Mouse (Mus musculus) erythroid progenitor cell, adult 5-6 weeks (primary cell): ENCODE measurements around the gene Bod1. TPM values are rescaled to one million over a fixed set of nuclear protein-coding genes. Genes with fewer than 3 reads are reported as not detected.

Experiments
- ATAC-seq: replicated peaks from 2 replicates; pipeline ENCODE4 v1.8.0; 2016; ENCODE audit warnings: moderate number of reproducible peaks, mild to moderate bottlenecking, moderate TSS enrichment, inconsistent platforms; ENCODE audit not compliant: poor library complexity, low FRiP score, severe bottlenecking
- total RNA-seq, 2 experiments: library from RNA; stranded (forward) in 1 of 2; stranded (reverse) in 1 of 2; fragments of 150-400 nt in 1 of 2; fragments of 186-747, 209-891 nt in 1 of 2; gene quantifications; 2 replicates each; pipeline versions ENCODE4 v1.2.3 to v1.2.4; 2015 to 2017; ENCODE audit warnings: low replicate concordance in 2 of 2

Bod1 gene
- total RNA-seq, 2 experiments from 2014 or later = 0.61 to 3.4 TPM

GRCm38 (mm10) chr11:31670468-31670921, 1.2 kb downstream of the Bod1 start:
- ATAC-seq = no peak

GRCm38 (mm10) chr11:31669172-31669869, 2.4 kb downstream of the Bod1 start:
- ATAC-seq = no peak

- ATAC-seq = no peak
Observed at GRCm38 (mm10) chr11:31664186-31664585, 7.5 kb downstream of the Bod1 start.

DNA sequence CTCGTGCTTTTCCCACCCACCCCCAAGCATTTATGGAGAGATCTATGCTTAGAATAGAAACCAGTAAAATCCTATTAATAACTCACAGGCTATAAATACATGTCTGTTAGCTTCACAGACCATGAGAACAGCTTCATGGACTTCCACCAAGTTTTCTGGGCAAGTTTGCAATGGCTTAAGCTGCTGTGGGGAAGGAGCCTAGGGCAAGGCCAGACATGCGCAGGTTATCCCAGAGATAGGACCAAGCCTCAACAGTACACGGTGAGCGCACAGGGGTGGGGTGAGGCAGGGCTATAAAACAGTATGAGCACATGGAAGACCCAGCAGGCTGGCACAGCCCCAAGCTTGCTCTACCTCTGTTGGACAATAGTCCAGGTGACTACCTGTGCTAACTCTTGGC, 8.2 kb downstream of the Bod1 start:
- no peak for ATAC-seq

DNA sequence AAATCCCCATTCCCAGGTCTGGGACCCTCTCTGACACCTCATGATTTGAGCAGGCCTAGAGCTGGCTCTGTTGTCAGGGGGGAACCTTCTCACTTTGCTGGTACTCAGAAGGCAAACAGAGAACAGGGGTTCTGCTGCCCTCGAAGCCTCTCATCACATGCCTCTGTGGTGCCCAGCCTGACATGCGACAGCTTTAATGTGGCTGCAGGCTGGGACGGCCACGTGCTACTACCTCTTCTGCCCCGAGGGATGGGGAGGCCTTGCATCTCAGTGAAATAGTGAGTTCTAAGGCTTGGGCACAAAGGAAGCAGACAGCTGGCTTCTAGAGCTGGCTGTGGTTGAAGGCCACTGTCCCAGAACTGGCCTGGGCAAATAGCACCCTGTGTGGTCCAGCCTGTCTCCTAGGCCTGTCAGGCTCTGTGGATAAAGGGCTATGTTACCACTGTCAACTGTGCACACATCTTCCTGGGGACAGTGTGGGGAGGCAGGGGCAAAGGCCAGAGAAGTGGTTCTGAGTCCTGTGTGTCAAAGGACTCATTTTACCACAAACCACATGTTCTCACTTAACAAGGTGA, 8.7 kb downstream of the Bod1 start:
- no peak for ATAC-seq

DNA sequence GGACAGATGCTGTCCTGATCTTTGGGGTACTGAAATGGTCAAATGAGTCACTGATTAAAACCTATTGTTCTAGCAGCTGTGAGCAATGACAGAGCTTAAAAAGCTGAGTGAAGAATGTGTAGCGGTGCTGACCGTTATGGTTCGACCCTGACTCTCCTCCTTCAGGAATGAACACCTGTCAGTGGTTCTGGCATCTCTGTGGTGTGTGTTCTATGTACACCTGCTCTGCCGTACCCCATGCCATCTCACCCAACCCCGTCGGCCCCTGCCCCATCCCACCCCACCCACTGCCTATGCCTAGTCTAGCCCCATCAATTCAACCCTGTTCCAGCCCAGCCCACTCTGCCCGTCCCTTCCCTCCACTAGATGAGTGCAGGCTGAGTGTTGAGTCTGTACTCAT, 9.5 kb downstream of the Bod1 start:
- no peak for ATAC-seq

DNA sequence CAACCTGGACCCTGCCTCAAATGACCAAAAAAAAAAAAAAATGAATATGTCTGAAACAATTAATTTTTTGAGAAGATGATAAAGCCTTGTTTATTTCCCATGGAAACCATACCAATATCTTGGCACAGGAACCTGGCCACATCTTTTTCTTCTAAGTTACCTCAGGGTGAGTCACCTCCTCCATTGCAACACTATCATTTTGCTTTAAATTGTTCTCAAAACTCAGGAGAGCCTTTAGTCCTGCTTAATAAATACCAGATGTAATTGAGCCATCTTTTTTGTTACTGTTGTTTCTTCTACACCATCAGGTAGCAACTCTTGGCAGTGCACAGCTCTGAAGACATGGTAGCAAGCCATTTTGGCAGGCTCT, 13.9 kb downstream of the Bod1 start:
- ATAC-seq = no peak

DNA sequence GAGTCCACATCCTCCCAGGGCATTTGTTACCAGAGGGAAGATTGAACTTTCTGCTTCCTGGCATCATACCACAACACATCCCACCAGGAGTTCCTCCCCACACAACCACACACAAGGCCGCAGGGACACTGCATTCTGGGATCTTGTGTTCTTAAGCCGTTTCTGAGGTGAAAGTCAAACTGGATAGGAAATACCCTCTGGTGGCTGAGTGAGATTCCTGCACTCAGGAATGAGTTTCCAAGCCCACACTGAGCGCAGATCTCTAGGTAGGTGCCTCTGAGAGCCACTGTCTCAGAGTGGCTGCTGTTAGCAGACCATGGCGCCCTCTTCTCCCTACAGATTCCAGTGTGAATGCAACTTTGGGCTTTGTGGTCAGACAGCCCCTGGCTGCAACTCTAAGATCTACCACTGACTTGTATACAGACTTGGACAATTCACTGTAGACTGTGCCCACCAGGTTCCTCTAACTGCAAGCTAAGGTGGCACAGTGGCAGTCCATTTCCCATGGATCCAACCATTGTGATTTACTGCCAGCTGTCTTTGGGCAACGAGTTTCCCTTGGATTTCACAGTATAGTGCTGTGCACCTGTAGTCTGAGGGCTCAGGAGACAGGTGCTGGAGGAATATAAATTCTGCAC, 14.4 kb downstream of the Bod1 start:
- ATAC-seq = no peak

GRCm38 (mm10) chr11:31649507-31649906, 22.2 kb downstream of the Bod1 start:
- ATAC-seq = no peak

DNA sequence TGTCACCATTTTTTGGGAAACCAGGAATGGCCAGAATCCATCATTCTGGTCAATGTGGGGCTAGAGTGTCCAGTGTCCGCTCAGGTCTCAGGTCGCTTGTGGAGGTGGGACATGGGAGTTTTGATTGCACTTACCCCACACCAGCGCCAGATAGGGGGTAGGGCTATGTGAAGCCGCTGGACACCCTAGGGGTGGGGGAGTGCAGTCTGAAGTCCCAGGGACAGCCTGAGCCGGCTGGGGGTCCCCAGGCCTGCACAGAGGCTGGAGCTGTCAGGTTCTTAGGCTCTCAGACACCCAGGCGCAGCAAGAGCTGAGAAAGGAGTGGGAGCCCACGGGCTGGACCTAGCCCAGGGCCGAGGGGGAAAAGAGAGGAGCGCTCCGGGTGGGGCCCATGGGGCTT, 24.4 kb downstream of the Bod1 start:
- ATAC-seq = no peak

DNA sequence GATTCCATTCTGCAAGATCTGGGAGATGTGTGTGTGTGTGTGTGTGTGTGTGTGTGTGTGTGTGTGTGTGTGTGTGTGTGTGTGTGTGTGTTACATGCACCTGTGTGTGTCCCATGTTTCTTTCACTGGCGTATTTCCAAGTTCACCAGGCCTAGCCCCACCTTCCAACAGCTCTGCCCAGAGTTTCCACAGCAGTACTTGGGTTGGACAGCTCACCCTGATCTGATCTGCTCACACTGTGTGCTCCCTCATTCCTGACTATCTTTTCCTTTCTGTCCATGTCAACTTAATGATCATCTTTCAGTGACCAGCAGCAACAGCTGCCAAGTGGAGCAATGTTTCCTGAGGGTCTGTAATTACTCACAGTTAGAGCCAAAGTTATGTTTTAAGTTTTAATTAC, 25.1 kb downstream of the Bod1 start:
- ATAC-seq = no peak

DNA sequence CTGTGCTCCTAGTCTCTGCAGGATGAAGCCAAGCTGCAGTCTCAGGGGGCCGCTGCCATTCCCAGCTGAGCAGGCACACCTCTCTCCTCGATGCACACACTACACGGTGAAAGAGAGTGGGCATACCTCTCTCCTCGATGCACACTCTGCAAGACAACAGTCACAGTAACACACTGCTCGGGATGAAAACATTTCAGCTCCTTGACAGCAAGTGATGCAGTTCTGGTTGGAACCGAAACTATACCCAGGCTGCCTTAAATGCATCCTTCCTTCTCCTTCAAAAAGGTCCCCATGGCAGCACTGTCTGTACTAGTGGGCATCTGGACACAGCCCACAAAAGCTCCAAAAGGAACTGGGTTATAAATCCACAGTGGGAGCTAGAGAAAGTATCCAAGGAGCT, 28.6 kb downstream of the Bod1 start:
- no peak for ATAC-seq

- ATAC-seq = no peak
Observed at GRCm38 (mm10) chr11:31641066-31641810, 30.4 kb downstream of the Bod1 start.

GRCm38 (mm10) chr11:31640187-31640586, 31.5 kb downstream of the Bod1 start:
- ATAC-seq = no peak

- ATAC-seq = peak; percentile 74; the same call in 1 of the 2 replicates
Observed at GRCm38 (mm10) chr11:31637788-31638373, 33.8 kb downstream of the Bod1 start.

DNA sequence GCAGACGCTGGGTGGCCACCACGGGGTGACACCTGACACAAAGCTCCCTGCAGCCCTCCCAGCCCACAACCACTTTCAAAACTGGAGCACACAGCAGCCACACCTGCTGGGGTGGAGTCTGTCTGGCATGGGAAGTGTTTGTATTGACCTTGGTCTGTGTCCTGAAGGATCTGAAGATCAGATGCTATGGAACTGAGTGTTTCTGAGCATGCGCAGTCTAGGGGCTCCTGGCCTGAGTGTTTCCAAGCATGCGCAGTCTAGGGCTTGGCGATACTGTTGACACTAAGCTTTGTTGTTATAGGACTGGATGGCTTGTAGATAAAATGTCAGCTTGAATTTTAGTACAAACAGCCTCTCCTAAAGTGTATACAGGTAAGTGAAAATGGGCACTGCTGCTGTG, 43.0 kb downstream of the Bod1 start:
- ATAC-seq = no peak

DNA sequence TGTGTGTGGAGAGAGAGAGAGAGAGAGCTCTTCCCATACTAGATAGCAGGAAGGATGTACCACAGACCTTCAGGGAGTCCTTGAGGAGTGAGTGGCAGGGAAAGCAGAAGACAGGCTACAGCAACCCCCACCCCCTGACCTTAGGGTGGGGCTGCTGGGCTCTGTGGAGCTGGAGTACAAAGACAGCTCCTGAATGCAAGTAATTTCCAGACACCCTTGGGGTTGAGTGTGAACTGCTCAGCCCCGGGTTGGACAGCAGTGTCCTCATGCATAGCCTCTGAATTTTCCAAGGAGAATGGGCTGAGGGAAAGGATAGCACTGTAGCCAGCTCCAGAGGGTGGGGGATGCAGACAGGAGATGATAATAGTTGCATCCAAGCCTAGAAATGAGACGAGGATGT, 50.9 kb downstream of the Bod1 start:
- no peak for ATAC-seq

GRCm38 (mm10) chr11:31617797-31618196, 53.9 kb downstream of the Bod1 start:
- ATAC-seq = no peak

- no peak for ATAC-seq
Observed at GRCm38 (mm10) chr11:31617236-31617635, 54.4 kb downstream of the Bod1 start.

DNA sequence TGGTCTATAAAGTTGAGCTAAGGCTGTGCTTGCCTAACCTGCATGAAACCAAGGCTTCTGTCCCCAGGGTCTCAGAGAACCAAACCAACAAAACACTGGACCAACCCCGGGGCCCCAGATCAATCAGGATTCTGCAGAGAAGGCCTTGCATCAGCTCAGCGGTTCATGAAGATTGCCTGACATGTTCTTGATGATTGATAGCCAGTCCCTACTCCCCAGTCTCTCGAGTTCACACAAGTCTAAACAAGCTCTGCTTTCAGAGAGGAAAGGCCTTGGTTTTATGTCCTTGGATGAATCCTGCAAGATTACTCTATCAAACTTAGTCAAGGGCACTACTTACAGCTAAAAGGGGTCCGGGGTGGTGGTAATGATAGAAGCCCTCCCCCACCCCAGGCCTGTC, 55.0 kb downstream of the Bod1 start:
- ATAC-seq = no peak
